In genomic region chr4:18696246-18696645, GRCm38 (mm10) we compare ENCODE assay signal across 25 mouse cellular contexts.
DNase-seq lines count a peak whose midpoint lies in the region; ATAC-seq lines count a peak whose summit lies in the region.
"Had no signal": no experiment of that assay in that cellular context is flagged by ENCODE, and none has a peak within 500 bp of the region (broad histone marks: within the 10 kb centered on the region; RNA-seq: fewer than 3 reads in every experiment).

No protein-coding gene starts in this region.

- no peaks in the 10 kb centered on the region for H3K9me3 ChIP-seq in embryonic facial prominence, embryonic 14.5 days (ENCODE audit: control insufficient read depth, low read length)
- no peaks in the 10 kb centered on the region for H3K9me3 ChIP-seq in embryonic facial prominence, embryonic 10.5 days
- H3K9me3 ChIP-seq: G1E had no signal

- H3K4me1 ChIP-seq in embryonic facial prominence, embryonic 14.5 days (ENCODE audit: control insufficient read depth, insufficient read depth, low read length) = no peaks in the 10 kb centered on the region; the same call in 1 of the 2 replicates
- no peaks in the 10 kb centered on the region for H3K4me1 ChIP-seq in embryonic facial prominence, embryonic 10.5 days

- no peak overlapping the region for H3K9ac ChIP-seq in embryonic facial prominence, embryonic 14.5 days (ENCODE audit: low read depth, low read length)

- H3K4me3 ChIP-seq in embryonic facial prominence, embryonic 14.5 days (ENCODE audit: low read depth, low read length) = no peak overlapping the region
- no peak overlapping the region for H3K4me3 ChIP-seq in embryonic facial prominence, embryonic 10.5 days

- DNase-seq in embryonic facial prominence, embryonic 14.5 days (ENCODE audit: low spot score) = peak; percentile 6
- no peak for DNase-seq in embryonic facial prominence, embryonic 10.5 days (ENCODE audit: low spot score)
- DNase-seq in ES-CJ7 (ENCODE audit: low read depth, low spot score) (peak; percentile 61), R1 (ENCODE audit: low read depth, low spot score) (peak; percentile 61), ZHBTc4 (ENCODE audit: low read depth, low spot score) (peak; percentile 63)
- DNase-seq in testis, postnatal 14 days (ENCODE audit: low spot score) = no peak
- no peak for DNase-seq in adrenal gland, postnatal 36 days
- DNase-seq in B cell, adult 2 months = no peak
- DNase-seq: adrenal gland, adult 2 months; adrenal gland, adult 8-10 months; adrenal gland, postnatal 10 days; adrenal gland, postnatal 14 days; adrenal gland, postnatal 25 days; cerebellum, adult 11 months; cerebellum, adult 11-12 months; cerebellum, adult 18-20 months; cerebellum, adult 2 months; cerebellum, adult 8-10 months; cerebellum, adult 9-10 months; cerebellum, adult 9-11 months had no signal

- no peak overlapping the region for H3K27ac ChIP-seq in embryonic facial prominence, embryonic 14.5 days (replicated peaks; ENCODE audit: low read depth, low read length)
- H3K27ac ChIP-seq in embryonic facial prominence, embryonic 10.5 days (replicated peaks) = no peak overlapping the region

- WGBS in embryonic facial prominence, embryonic 14.5 days = 54% methylated on average over 3 of the region's 3 CpGs
- 58% methylated on average over 3 of the region's 3 CpGs for WGBS in embryonic facial prominence, embryonic 10.5 days

- no peak overlapping the region for H3K4me2 ChIP-seq in embryonic facial prominence, embryonic 14.5 days (ENCODE audit: low read depth, low read length)

- no peaks in the 10 kb centered on the region for H3K36me3 ChIP-seq in embryonic facial prominence, embryonic 14.5 days (ENCODE audit: control insufficient read depth, insufficient read depth, low read length)
- H3K36me3 ChIP-seq in embryonic facial prominence, embryonic 10.5 days (replicated peaks) = no peaks in the 10 kb centered on the region
- H3K36me3 ChIP-seq: G1E had no signal

- H3K27me3 ChIP-seq in embryonic facial prominence, embryonic 14.5 days (replicated peaks; ENCODE audit: control insufficient read depth, insufficient read depth, low read length) = no peaks in the 10 kb centered on the region
- H3K27me3 ChIP-seq in embryonic facial prominence, embryonic 10.5 days (replicated peaks; ENCODE audit: low read depth, poor library complexity, severe bottlenecking) = no peaks in the 10 kb centered on the region
- H3K27me3 ChIP-seq: CH12.LX, Patski had no signal

- ATAC-seq in embryonic facial prominence, embryonic 14.5 days (ENCODE audit: low read depth) = no peak
- ATAC-seq: activated CD4-positive, CD25-positive, alpha-beta regulatory T cell, adult 4 months; CD4-positive, CD25-positive, alpha-beta regulatory T cell, adult 4 months; Patski had no signal

Comparison
In these comparisons a context has a peak if more than half of its experiments do, and no peak if none do; other contexts are left out.
1. DNase-seq: peak in embryonic facial prominence, embryonic 14.5 days (single experiment), ES-CJ7 (single experiment), R1 (single experiment) and ZHBTc4 (single experiment); none in embryonic facial prominence, embryonic 10.5 days (single experiment), testis, postnatal 14 days (single experiment), adrenal gland, postnatal 36 days (0 of 2) and B cell, adult 2 months (0 of 2).